Mouse (Mus musculus): ENCODE results near the gene Hoxd13. TPM values are rescaled to one million over a fixed set of nuclear protein-coding genes. Genes with fewer than 3 reads are reported as not detected.

Gene Hoxd13
- polyA plus RNA-seq, 1 experiment from 2014 or later = not detected

GRCm38 (mm10) chr2:74655821-74656631, 12.1 kb upstream of the Hoxd13 start:
- Histone ChIP-seq H3K27ac (replicated peaks) (no peak overlapping the region), H3K4me2 (replicated peaks) (peak overlapping the region; percentile 41), H3K4me3 (peak overlapping the region; percentile 24), H3K9ac (replicated peaks) (no peak overlapping the region), H3K27me3 (peaks cover 72% of the 10 kb centered on the region), H3K36me3 (no peaks in the 10 kb centered on the region), H3K9me3 (no peaks in the 10 kb centered on the region), H3K4me1 (peaks cover 15% of the 10 kb centered on the region)
- under 1% methylated on average over 67 of the region's 69 CpGs for WGBS
- ATAC-seq (replicated peaks) = no peak

GRCm38 (mm10) chr2:74656632-74657021, 11.5 kb upstream of the Hoxd13 start:
- no peak overlapping the region for H3K4me2 ChIP-seq (replicated peaks)
- no peak overlapping the region for H3K27ac ChIP-seq (replicated peaks)
- H3K4me1 ChIP-seq = peaks cover 17% of the 10 kb centered on the region
- H3K9me3 ChIP-seq = no peaks in the 10 kb centered on the region
- no peak for ATAC-seq (replicated peaks)
- 2% methylated on average over 4 of the region's 4 CpGs for WGBS
- H3K36me3 ChIP-seq = no peaks in the 10 kb centered on the region
- H3K9ac ChIP-seq (replicated peaks) = no peak overlapping the region
- no peak overlapping the region for H3K4me3 ChIP-seq
- H3K27me3 ChIP-seq = peaks cover 73% of the 10 kb centered on the region

- no peak for ATAC-seq (replicated peaks)
- Histone ChIP-seq H3K9ac (replicated peaks) (no peak overlapping the region), H3K36me3 (no peaks in the 10 kb centered on the region), H3K27me3 (peaks cover 73% of the 10 kb centered on the region), H3K27ac (replicated peaks) (no peak overlapping the region), H3K4me1 (peaks cover 19% of the 10 kb centered on the region), H3K4me3 (0 out of 2 replicates have a peak overlapping the region, but pooled peaks have one; percentile 6), H3K9me3 (no peaks in the 10 kb centered on the region), H3K4me2 (replicated peaks) (no peak overlapping the region; the same call in 1 of the 2 replicates)
- 3% methylated on average over 62 of the region's 62 CpGs for WGBS
Observed at GRCm38 (mm10) chr2:74657251-74658023, 10.7 kb upstream of the Hoxd13 start.

- no peak overlapping the region for H3K27ac ChIP-seq (replicated peaks)
- 2% methylated on average over 15 of the region's 15 CpGs for WGBS
- H3K4me1 ChIP-seq = peaks cover 19% of the 10 kb centered on the region
- H3K36me3 ChIP-seq = no peaks in the 10 kb centered on the region
- no peaks in the 10 kb centered on the region for H3K9me3 ChIP-seq
- no peak overlapping the region; the same call in 1 of the 2 replicates for H3K4me2 ChIP-seq (replicated peaks)
- H3K27me3 ChIP-seq = peaks cover 78% of the 10 kb centered on the region
- ATAC-seq (replicated peaks) = no peak
- no peak overlapping the region for H3K9ac ChIP-seq (replicated peaks)
- 0 out of 2 replicates have a peak overlapping the region, but pooled peaks have one; percentile 6 for H3K4me3 ChIP-seq
Observed at GRCm38 (mm10) chr2:74658024-74658666, 10.0 kb upstream of the Hoxd13 start.

- H3K36me3 ChIP-seq = no peaks in the 10 kb centered on the region
- no peak overlapping the region for H3K4me2 ChIP-seq (replicated peaks)
- H3K27ac ChIP-seq (replicated peaks) = no peak overlapping the region
- peaks cover 19% of the 10 kb centered on the region for H3K4me1 ChIP-seq
- H3K9me3 ChIP-seq = no peaks in the 10 kb centered on the region
- WGBS = 2% methylated on average over 47 of the region's 47 CpGs
- ATAC-seq (replicated peaks) = no peak
- H3K27me3 ChIP-seq = peaks cover 82% of the 10 kb centered on the region
- no peak overlapping the region; the same call in 1 of the 2 replicates for H3K4me3 ChIP-seq
- no peak overlapping the region for H3K9ac ChIP-seq (replicated peaks)
Observed at GRCm38 (mm10) chr2:74658667-74659371, 9.3 kb upstream of the Hoxd13 start.

GRCm38 (mm10) chr2:74659507-74660005, 8.6 kb upstream of the Hoxd13 start, which contains the start of gene Evx2:
TSS of gene Evx2 (minus strand) at chr2:74659557.
- Histone ChIP-seq H3K9me3 (no peaks in the 10 kb centered on the region), H3K9ac (replicated peaks) (no peak within 1 kb of the TSS), H3K36me3 (no peaks in the 10 kb centered on the region), H3K4me2 (replicated peaks) (no peak within 1 kb of the TSS), H3K27me3 (peaks cover 82% of the 10 kb centered on the region), H3K4me1 (peaks cover 19% of the 10 kb centered on the region), H3K4me3 (no peak within 1 kb of the TSS; the same call in 1 of the 2 replicates), H3K27ac (replicated peaks) (no peak within 1 kb of the TSS)
- WGBS = 2% methylated on average over 28 of the region's 28 CpGs
- no peak for ATAC-seq (replicated peaks)

- H3K4me3 ChIP-seq = no peak overlapping the region
- ATAC-seq (replicated peaks) = no peak
- H3K27ac ChIP-seq (replicated peaks) = no peak overlapping the region
- H3K27me3 ChIP-seq = peaks cover 81% of the 10 kb centered on the region
- H3K4me2 ChIP-seq (replicated peaks) = no peak overlapping the region
- H3K9ac ChIP-seq (replicated peaks) = no peak overlapping the region
- H3K9me3 ChIP-seq = no peaks in the 10 kb centered on the region
- H3K36me3 ChIP-seq = no peaks in the 10 kb centered on the region
- peaks cover 15% of the 10 kb centered on the region for H3K4me1 ChIP-seq
- WGBS = 3% methylated on average over 30 of the region's 30 CpGs
Observed at GRCm38 (mm10) chr2:74660421-74661375, 7.4 kb upstream of the Hoxd13 start.

GRCm38 (mm10) chr2:74661685-74662084, 6.4 kb upstream of the Hoxd13 start:
- H3K9ac ChIP-seq (replicated peaks) = no peak overlapping the region
- no peaks in the 10 kb centered on the region for H3K9me3 ChIP-seq
- no peak overlapping the region for H3K4me3 ChIP-seq
- H3K27me3 ChIP-seq = peaks cover 82% of the 10 kb centered on the region
- under 1% methylated on average over 14 of the region's 14 CpGs for WGBS
- peaks cover 9% of the 10 kb centered on the region for H3K4me1 ChIP-seq
- no peak overlapping the region; the same call in 1 of the 2 replicates for H3K4me2 ChIP-seq (replicated peaks)
- ATAC-seq (replicated peaks) = peak; percentile 48
- H3K27ac ChIP-seq (replicated peaks) = no peak overlapping the region
- no peaks in the 10 kb centered on the region for H3K36me3 ChIP-seq

GRCm38 (mm10) chr2:74663291-74663925, 4.7 kb upstream of the Hoxd13 start:
- Histone ChIP-seq H3K36me3 (no peaks in the 10 kb centered on the region), H3K4me1 (peaks cover 11% of the 10 kb centered on the region), H3K4me3 (no peak overlapping the region), H3K27ac (replicated peaks) (no peak overlapping the region), H3K9me3 (no peaks in the 10 kb centered on the region), H3K27me3 (peaks cover 88% of the 10 kb centered on the region), H3K4me2 (replicated peaks) (no peak overlapping the region), H3K9ac (replicated peaks) (no peak overlapping the region)
- ATAC-seq (replicated peaks) = peak; percentile 70; the same call in 1 of the 2 replicates
- WGBS = 4% methylated on average over 18 of the region's 18 CpGs

- no peak for ATAC-seq (replicated peaks)
- H3K9me3 ChIP-seq = no peaks in the 10 kb centered on the region
- H3K27me3 ChIP-seq = peaks cover 96% of the 10 kb centered on the region
- H3K27ac ChIP-seq (replicated peaks) = no peak overlapping the region
- H3K36me3 ChIP-seq = no peaks in the 10 kb centered on the region
- no peak overlapping the region for H3K4me3 ChIP-seq
- no peak overlapping the region for H3K9ac ChIP-seq (replicated peaks)
- H3K4me2 ChIP-seq (replicated peaks) = no peak overlapping the region
- 3% methylated on average over 7 of the region's 7 CpGs for WGBS
- peaks cover 15% of the 10 kb centered on the region for H3K4me1 ChIP-seq
Observed at GRCm38 (mm10) chr2:74666411-74666810, 1.7 kb upstream of the Hoxd13 start.
